Mouse (Mus musculus): Measurements from ENCODE around the gene Gm11492. TPM values are rescaled to one million over a fixed set of nuclear protein-coding genes. Genes with fewer than 3 reads are reported as not detected.

Gene Gm11492
- total RNA-seq, 1 experiment from 2014 or later, result not detected

DNA sequence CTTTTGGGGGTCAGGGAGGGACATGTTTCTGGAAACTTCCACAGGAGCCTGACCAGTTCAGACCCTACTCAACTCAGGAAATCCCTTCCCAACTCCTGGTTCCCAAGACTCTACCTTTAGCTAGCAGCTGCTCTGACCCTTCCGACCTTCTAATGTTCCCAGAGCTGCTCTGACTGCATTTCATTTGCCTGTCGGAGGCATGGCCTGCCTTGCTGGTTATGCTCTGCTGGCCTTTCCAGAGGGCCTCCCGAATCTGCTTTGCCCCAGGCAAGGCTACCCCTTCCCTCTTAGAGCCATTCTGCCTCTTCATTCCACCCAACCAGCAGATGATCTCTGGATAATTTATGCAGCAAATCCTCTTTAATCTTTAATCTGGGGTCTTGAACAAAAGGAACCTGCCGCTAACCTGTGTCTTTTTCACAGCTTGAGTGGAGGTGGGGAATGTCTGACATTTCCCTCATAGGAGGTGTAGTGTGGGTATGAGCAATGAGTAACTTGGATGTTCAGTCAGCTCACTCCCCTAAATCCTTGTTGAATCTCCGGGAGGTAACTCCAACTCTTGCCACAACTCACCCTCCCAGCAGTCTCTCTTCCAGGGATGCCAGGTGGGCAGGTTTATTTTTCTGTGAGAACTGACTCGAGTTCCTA, 11.3 kb downstream of the Gm11492 start:
- no peak for ATAC-seq (replicated peaks; ENCODE audit: insufficient number of reproducible peaks, low FRiP score, low TSS enrichment, poor library complexity, severe bottlenecking)

DNA sequence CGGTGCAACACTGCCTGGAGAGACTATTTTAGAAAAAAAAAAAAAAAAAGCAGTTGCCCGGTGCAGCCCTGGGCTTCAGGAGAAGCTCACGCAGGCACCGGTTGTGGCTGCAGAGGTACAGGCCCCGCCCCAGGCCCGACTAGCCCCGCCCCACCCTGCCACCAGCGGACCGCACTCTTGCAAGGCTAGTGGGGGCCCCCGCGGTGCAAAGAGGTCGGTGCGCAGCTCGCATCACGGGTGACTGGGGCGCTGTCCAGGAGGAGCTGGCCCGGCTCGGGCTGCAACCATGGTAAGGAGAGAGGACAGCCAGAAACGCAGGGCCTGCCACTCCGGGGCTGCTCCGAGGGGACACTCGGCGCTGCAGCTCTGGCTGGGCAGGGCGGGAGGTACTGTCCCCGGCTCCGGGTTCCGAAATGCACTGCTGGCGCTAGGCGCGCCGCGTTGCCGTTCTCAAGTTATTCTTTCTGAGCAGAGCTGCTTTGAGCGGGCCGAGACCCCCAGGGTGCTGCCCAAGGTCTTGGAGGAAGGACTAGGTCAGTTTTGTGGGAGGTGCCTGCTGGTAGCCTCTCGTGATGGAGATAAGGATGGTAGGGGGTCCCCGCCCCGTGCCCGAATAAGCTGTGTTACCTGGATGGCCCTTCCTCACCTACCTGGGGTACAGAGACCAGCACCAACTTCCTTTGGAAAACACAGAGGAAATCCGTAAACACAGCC, 12.0 kb downstream of the Gm11492 start:
- peak; percentile 25; the same call in 1 of the 2 replicates for ATAC-seq (replicated peaks; ENCODE audit: insufficient number of reproducible peaks, low FRiP score, low TSS enrichment, poor library complexity, severe bottlenecking)

GRCm38 (mm10) chr11:87578963-87579601, 12.6 kb downstream of the Gm11492 start:
- ATAC-seq (replicated peaks; ENCODE audit: insufficient number of reproducible peaks, low FRiP score, low TSS enrichment, poor library complexity, severe bottlenecking), result no peak

DNA sequence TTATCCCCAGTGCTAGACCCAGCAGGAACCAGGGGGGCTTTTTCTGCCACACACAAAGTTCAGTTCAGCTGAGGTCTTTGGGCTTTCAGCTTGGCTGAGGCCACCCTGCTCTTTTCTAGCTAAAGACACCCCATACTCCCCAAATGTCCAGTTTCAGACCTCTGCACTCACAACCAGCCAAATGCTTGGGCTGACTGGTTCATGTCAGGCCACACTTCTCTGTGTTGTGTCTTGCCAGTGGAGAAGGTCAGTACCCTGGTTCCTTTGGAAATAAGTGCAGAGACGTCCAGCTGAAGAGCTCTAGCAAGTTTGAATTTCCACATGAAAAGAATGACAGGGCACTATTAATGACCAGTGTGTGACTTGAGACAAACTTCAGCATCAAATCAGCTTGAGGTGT, 13.3 kb downstream of the Gm11492 start:
- ATAC-seq (replicated peaks; ENCODE audit: insufficient number of reproducible peaks, low FRiP score, low TSS enrichment, poor library complexity, severe bottlenecking), result no peak

- ATAC-seq (replicated peaks; ENCODE audit: insufficient number of reproducible peaks, low FRiP score, low TSS enrichment, poor library complexity, severe bottlenecking), result no peak
Measured at GRCm38 (mm10) chr11:87580543-87581085, 14.2 kb downstream of the Gm11492 start.

DNA sequence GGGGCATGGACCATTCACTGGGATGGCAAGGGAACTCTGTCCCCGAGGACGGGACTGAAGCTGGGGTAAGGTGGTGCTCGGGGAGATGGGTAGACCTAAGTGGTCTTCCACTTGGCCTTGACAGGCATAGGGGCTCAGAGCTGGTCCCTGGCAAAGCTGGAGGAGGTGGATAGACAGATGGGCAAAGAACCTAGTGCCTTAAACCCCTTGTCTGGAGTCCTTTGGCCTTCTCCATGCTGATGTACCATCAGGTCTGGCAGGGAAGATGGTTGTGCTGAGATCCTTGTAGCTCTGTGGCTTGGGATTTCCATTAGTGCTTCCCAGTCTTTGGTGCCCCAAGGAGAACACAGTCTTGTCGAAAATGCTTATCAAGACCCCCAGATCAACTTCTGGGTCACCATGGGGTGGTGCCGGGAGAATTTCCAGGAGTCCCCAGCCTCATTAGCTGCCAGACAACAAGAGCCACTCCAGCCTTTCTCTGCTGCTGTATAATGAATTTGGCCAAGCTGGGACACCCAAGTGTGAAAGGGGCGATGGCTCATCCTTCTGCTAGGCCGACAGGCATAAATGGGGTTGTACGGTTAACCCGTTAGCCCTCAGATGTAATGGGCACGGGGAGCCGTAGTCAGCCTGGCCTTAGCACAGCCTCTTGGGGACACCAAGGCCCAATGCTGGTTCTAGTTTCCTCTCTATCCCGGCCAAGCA, 14.9 kb downstream of the Gm11492 start:
- no peak for ATAC-seq (replicated peaks; ENCODE audit: insufficient number of reproducible peaks, low FRiP score, low TSS enrichment, poor library complexity, severe bottlenecking)

DNA sequence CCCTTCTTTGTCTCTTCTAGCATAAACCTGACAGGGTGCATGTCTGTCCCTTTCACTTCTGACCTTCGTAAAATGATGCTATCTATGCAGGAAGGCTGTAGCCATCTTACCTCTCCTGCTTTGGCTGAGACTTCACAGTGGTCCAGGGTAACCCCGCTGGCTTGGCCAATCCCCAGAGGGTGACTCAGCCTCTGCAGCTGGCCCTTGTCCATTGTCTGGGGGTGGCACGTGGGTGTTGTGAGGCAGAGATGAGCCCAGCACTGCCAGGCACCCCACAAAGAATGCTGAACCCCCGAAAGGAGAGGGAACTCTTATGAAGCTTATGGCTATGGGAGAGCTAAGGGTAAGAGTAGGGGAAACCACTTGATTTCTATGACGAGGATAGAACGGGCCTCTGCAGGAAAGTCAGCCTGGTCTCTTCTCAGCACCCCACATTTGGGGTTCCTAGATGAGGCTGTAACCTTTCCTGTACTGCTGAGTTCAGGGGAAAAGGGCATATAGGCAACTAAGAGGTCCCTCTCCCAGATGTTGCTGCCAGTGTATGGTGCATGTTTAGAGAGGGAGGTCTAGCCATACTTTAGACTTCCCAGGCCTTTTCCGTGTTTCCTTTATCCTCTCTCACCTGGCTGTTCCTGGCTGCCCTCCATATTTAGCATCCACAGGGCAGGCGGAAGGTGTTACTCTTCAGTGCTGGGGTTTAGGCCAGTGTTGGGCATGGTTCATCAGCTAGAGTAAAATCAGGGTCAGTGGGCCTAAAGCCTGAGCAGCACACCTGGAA, 15.7 kb downstream of the Gm11492 start:
- ATAC-seq (replicated peaks; ENCODE audit: insufficient number of reproducible peaks, low FRiP score, low TSS enrichment, poor library complexity, severe bottlenecking), result no peak

DNA sequence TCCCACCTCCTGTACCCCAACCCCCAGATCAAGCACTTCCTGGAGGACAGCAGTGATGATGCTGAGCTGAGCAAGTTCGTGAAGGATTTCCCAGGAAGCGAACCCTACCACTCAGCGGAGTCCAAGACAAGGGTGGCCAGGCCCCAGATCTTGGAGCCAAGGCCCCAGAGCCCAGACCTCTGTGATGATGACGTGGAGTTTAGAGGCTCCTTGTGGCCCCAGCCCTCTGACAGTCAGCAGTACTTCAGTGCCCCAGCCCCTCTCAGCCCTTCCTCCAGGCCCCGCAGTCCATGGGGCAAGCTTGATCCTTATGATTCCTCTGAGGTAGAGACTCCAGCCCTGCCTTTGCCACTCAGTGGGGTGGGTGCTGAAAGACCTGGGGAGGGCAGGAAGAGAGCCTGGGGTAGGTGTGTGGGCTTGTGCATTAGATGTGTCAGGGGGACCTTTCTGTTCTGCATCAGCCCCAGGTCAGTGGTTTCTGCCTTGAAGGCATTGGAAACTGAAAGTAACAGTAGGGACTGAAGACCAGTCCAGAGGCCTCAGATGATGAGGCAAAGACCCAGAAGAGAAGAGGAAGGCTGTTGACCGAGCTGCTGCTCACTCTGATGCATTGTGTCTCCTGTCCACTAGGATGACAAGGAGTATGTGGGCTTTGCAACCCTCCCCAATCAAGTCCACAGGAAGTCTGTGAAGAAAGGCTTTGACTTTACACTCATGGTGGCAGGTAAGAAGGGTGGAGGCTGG, 17.0 kb downstream of the Gm11492 start:
- ATAC-seq (replicated peaks; ENCODE audit: insufficient number of reproducible peaks, low FRiP score, low TSS enrichment, poor library complexity, severe bottlenecking), result no peak

DNA sequence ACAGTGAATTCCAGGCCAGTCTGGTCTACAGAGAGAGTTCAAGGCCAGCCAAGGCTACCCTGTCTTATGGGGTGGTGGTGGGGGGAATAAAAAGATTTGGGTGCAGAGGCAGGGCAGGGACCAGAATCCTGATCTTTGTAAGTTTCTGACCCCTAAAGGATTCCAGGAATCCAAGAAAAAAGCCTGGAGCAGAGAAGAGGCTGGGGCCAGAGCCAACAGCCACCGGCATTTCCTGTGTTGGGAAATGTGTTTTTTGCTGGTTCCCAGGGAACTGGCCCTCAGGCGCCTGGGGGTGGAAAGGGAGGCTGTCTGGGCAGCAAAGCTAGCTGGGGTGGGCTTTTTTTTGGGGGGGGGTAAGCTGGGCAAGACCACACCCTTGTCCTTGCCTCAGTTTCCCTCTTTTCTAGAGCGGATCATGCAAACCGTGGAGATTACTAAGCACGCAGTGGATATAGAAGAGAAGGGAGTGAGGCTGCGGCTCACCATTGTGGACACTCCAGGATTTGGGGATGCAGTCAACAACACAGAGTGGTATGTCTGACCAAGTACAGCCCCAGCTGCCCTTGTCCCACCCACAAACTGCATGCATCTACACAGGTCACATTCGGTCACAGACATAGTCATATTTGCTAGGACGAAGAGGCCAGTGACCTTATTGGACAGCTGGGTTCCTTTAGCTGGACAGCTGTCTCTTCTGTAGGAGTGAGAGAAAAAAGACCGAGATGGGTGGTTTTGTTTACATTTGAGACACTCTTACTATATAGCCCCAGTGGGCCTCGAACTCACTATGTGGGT, 18.5 kb downstream of the Gm11492 start:
- no peak for ATAC-seq (replicated peaks; ENCODE audit: insufficient number of reproducible peaks, low FRiP score, low TSS enrichment, poor library complexity, severe bottlenecking)

- no peak for ATAC-seq (replicated peaks; ENCODE audit: insufficient number of reproducible peaks, low FRiP score, low TSS enrichment, poor library complexity, severe bottlenecking)
Measured at GRCm38 (mm10) chr11:87587211-87587874, 20.9 kb downstream of the Gm11492 start.

GRCm38 (mm10) chr11:87589605-87590004, 23.2 kb downstream of the Gm11492 start:
- no peak for ATAC-seq (replicated peaks; ENCODE audit: insufficient number of reproducible peaks, low FRiP score, low TSS enrichment, poor library complexity, severe bottlenecking)

- ATAC-seq (replicated peaks; ENCODE audit: insufficient number of reproducible peaks, low FRiP score, low TSS enrichment, poor library complexity, severe bottlenecking), result no peak
Measured at GRCm38 (mm10) chr11:87590841-87591525, 24.5 kb downstream of the Gm11492 start.

GRCm38 (mm10) chr11:87591526-87592353, 25.3 kb downstream of the Gm11492 start, which contains the start of gene Mtmr4:
Gene Mtmr4 (plus strand): TSS chr11:87592162.
- ATAC-seq (replicated peaks; ENCODE audit: insufficient number of reproducible peaks, low FRiP score, low TSS enrichment, poor library complexity, severe bottlenecking), result peak; percentile 91

GRCm38 (mm10) chr11:87592354-87592695, 25.9 kb downstream of the Gm11492 start:
- ATAC-seq (replicated peaks; ENCODE audit: insufficient number of reproducible peaks, low FRiP score, low TSS enrichment, poor library complexity, severe bottlenecking), result no peak

Measured in monocyte, adult 5-6 weeks (primary cell).